Mouse (Mus musculus): ENCODE measurements at regions not wholly inside any gene's neighbourhood (a gene's known extent, or its start where the extent isn't known, plus 50 kb on each side); places are given as distances from the start of the nearest gene placed in this dataset.

DNA sequence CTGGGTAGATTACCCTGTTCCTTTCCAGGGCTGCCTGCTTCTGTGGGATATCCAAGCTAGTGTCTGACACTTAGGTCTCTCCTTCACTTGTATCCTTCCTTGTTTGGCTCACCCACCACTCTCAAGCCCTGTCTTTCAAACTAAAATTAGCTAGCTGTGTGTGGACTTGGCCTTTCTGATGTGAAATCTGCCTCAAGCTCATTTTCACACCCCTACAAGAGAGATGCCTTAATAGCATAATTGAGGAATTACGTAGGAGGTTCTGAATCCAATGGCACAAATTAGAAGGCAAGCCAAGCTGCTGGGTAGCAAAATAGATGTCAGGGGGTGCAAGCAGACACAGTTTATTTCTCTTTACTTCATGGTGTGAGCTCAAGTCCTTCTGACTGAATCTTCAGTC, 106.5 kb upstream of the Aoah start:
- no peak overlapping the region for H3K9ac ChIP-seq (ENCODE audit: control insufficient read depth, low read depth, low read length, poor library complexity, severe bottlenecking)
- no peaks in the 10 kb centered on the region for H3K27me3 ChIP-seq (ENCODE audit: control insufficient read depth in 1 of 2, insufficient read depth in 2 of 2, low read length in 2 of 2)
- TF ChIP-seq GATA1 (IDR thresholded peaks at IDR 0.05; ENCODE audit: low read depth, low read length) (no peak), NRF1 (IDR thresholded peaks at IDR 0.05; ENCODE audit: insufficient read depth, low read depth, low read length, poor library complexity, severe bottlenecking) (no peak)

DNA sequence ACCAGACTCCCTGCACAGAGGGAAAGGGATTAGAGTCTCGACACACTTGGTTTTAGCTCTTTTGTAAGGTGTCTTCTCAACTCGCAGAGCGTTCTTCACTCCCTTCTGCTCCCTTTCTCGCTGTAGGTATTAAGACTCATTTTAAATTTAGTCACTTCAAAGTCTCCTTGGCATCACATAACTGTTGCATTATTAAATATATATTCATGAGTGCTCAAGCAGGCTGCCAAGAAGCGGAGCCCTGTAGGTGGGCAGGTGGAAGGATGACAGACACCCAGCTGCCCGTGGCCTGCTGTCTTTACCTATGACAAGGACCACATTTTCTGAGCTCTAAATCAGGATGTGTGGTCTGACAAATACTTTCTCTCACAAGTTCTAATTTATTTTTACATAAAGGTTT, 82.4 kb upstream of the Aoah start:
- Histone ChIP-seq H3K4me3 (ENCODE audit: control insufficient read depth in 1 of 2, insufficient read depth in 1 of 2, low read depth in 2 of 2, low read length in 2 of 2) (no peak overlapping the region), H3K79me2 (ENCODE audit: control insufficient read depth, insufficient read depth, low read length, poor library complexity) (no peaks in the 10 kb centered on the region), H3K27me3 (ENCODE audit: control insufficient read depth in 1 of 2, insufficient read depth in 2 of 2, low read length in 2 of 2) (no peaks in the 10 kb centered on the region), H3K36me3 (ENCODE audit: control insufficient read depth in 1 of 2, insufficient read depth in 2 of 2, low read length in 2 of 2) (no peaks in the 10 kb centered on the region), H3K9me3 (replicated peaks; ENCODE audit: insufficient read depth, low read length) (no peaks in the 10 kb centered on the region), H3K9ac (ENCODE audit: control insufficient read depth, low read depth, low read length, poor library complexity, severe bottlenecking) (no peak overlapping the region), H3K4me1 (ENCODE audit: control insufficient read depth in 1 of 2, insufficient read depth in 2 of 2, low read length in 2 of 2) (no peaks in the 10 kb centered on the region), H3K27ac (ENCODE audit: control insufficient read depth, low read depth, low read length) (no peak overlapping the region)
- no peak for TF ChIP-seq CTCF (IDR thresholded peaks at IDR 0.05 in 2 of 3, conservative IDR thresholded peaks at IDR 0.05 in 1 of 3; ENCODE audit: control insufficient read depth in 1 of 3, insufficient read depth in 1 of 3, low read depth in 2 of 3, low read length in 3 of 3, poor library complexity in 1 of 3, severe bottlenecking in 1 of 3)
- TF ChIP-seq ZNF384 (IDR thresholded peaks at IDR 0.05; ENCODE audit: low read depth, low read length), result no peak
- TF ChIP-seq USF1 (IDR thresholded peaks at IDR 0.05; ENCODE audit: low read depth, low read length), result no peak
- no peak for TF ChIP-seq ZC3H11A (IDR thresholded peaks at IDR 0.05; ENCODE audit: low read depth, low read length)
- TF ChIP-seq ETS1 (IDR thresholded peaks at IDR 0.05; ENCODE audit: low read depth, low read length), result no peak
- TF ChIP-seq TCF12 (IDR thresholded peaks at IDR 0.05; ENCODE audit: low read depth, low read length), result no peak
- TF ChIP-seq MYB (IDR thresholded peaks at IDR 0.05; ENCODE audit: low read depth, low read length), result no peak
- no peak for TF ChIP-seq CHD1 (IDR thresholded peaks at IDR 0.05; ENCODE audit: low read depth, low read length)
- TF ChIP-seq GATA1 (IDR thresholded peaks at IDR 0.05; ENCODE audit: low read depth, low read length), result no peak
- TF ChIP-seq NELFE (IDR thresholded peaks at IDR 0.05; ENCODE audit: low read depth, low read length), result no peak
- no peak for TF ChIP-seq SIN3A (IDR thresholded peaks at IDR 0.05; ENCODE audit: low read length)
- TF ChIP-seq POLR2AphosphoS2 (IDR thresholded peaks at IDR 0.05; ENCODE audit: low read length), result no peak
- DNase-seq (ENCODE audit: low read depth, low spot score), result no peak

More for the DNA sequence above, 106.5 kb upstream of the Aoah start:
- Histone ChIP-seq H3K9me3 (replicated peaks; ENCODE audit: insufficient read depth, low read length) (no peaks in the 10 kb centered on the region), H3K36me3 (ENCODE audit: control insufficient read depth in 1 of 2, insufficient read depth in 2 of 2, low read length in 2 of 2) (no peaks in the 10 kb centered on the region), H3K4me3 (ENCODE audit: control insufficient read depth in 1 of 2, insufficient read depth in 1 of 2, low read depth in 2 of 2, low read length in 2 of 2) (no peak overlapping the region), H3K4me1 (ENCODE audit: control insufficient read depth in 1 of 2, insufficient read depth in 2 of 2, low read length in 2 of 2) (no peaks in the 10 kb centered on the region), H3K27ac (ENCODE audit: control insufficient read depth, low read depth, low read length) (no peak overlapping the region), H3K79me2 (ENCODE audit: control insufficient read depth, insufficient read depth, low read length, poor library complexity) (no peaks in the 10 kb centered on the region)
- DNase-seq (ENCODE audit: low read depth, low spot score), result no peak

GRCm38 (mm10) chr13:20723326-20724120, 70.4 kb upstream of the Aoah start:
- H3K4me1 ChIP-seq (ENCODE audit: control insufficient read depth in 1 of 2, insufficient read depth in 2 of 2, low read length in 2 of 2), result no peaks in the 10 kb centered on the region

More at GRCm38 (mm10) chr13:20723326-20724120, 70.4 kb upstream of the Aoah start:
- no peaks in the 10 kb centered on the region for H3K36me3 ChIP-seq (ENCODE audit: control insufficient read depth in 1 of 2, insufficient read depth in 2 of 2, low read length in 2 of 2)
- H3K27ac ChIP-seq (ENCODE audit: control insufficient read depth, low read depth, low read length), result no peak overlapping the region
- H3K9me3 ChIP-seq (replicated peaks; ENCODE audit: insufficient read depth, low read length), result no peaks in the 10 kb centered on the region
- no peak overlapping the region for H3K9ac ChIP-seq (ENCODE audit: control insufficient read depth, low read depth, low read length, poor library complexity, severe bottlenecking)
- no peak overlapping the region for H3K4me3 ChIP-seq (ENCODE audit: control insufficient read depth in 1 of 2, insufficient read depth in 1 of 2, low read depth in 2 of 2, low read length in 2 of 2)
- no peaks in the 10 kb centered on the region for H3K79me2 ChIP-seq (ENCODE audit: control insufficient read depth, insufficient read depth, low read length, poor library complexity)
- no peak for DNase-seq (ENCODE audit: low read depth, low spot score)
- H3K27me3 ChIP-seq (ENCODE audit: control insufficient read depth in 1 of 2, insufficient read depth in 2 of 2, low read length in 2 of 2), result no peaks in the 10 kb centered on the region
- TF ChIP-seq MAZ (IDR thresholded peaks at IDR 0.05; ENCODE audit: low read depth, low read length) (no peak), NRF1 (IDR thresholded peaks at IDR 0.05; ENCODE audit: insufficient read depth, low read depth, low read length, poor library complexity, severe bottlenecking) (no peak), HCFC1 (IDR thresholded peaks at IDR 0.05; ENCODE audit: low read depth, low read length) (no peak)
